Mouse (Mus musculus) E14TG2a.4 (cell line): ENCODE data around the gene Bmt2.

ENCODE experiments used
- H3K27me3 ChIP-seq: 2 replicates; pipeline ENCODE4 v1.6.1; 2014; ENCODE audit warnings: low read length, control low read depth; ENCODE audit not compliant: insufficient read depth
- H3K36me3 ChIP-seq: 2 replicates; pipeline ENCODE4 v1.6.1; 2014; ENCODE audit warnings: low read length, control low read depth; ENCODE audit not compliant: insufficient read depth
- H3K4me1 ChIP-seq: replicated peaks from 2 replicates; pipeline ENCODE4 v1.6.1; 2014; ENCODE audit warnings: low read depth, low read length, control low read depth
- H3K4me3 ChIP-seq: replicated peaks from 2 replicates; pipeline ENCODE4 v1.5.1; 2014; ENCODE audit warnings: mild to moderate bottlenecking, low read length
- H3K9me3 ChIP-seq: 2 replicates; pipeline ENCODE4 v1.6.1; 2014; ENCODE audit warnings: low read length, control low read depth
- CTCF ChIP-seq: conservative IDR thresholded peaks from 2 replicates; pipeline ENCODE4 v1.5.1; 2014; ENCODE audit warnings: low read length
- NANOG ChIP-seq: IDR thresholded peaks from 2 replicates; pipeline ENCODE4 v1.6.1; 2014; ENCODE audit warnings: borderline replicate concordance, low read length, mixed read lengths
- POU5F1 ChIP-seq: IDR thresholded peaks from 2 replicates; pipeline ENCODE4 v1.6.1; 2014; ENCODE audit warnings: low read length, borderline replicate concordance

The Bmt2 gene

GRCm38 (mm10) chr6:13678349-13678748 is 583 bp upstream of the Bmt2 start:
- H3K27me3 ChIP-seq: no peaks in the 10 kb centered on the region

GRCm38 (mm10) chr6:13677141-13677761 is 515 bp downstream of the Bmt2 start:
- TF ChIP-seq POU5F1 (no peak), CTCF (no peak), NANOG (no peak)
- Histone ChIP-seq H3K4me3 (peak overlapping the region; percentile 93), H3K27me3 (no peaks in the 10 kb centered on the region), H3K4me1 (peaks cover 7% of the 10 kb centered on the region; the same call in 1 of the 2 replicates), H3K9me3 (peaks cover 15% of the 10 kb centered on the region; the same call in 1 of the 2 replicates), H3K36me3 (no peaks in the 10 kb centered on the region)

More at GRCm38 (mm10) chr6:13678349-13678748, 583 bp upstream of the Bmt2 start:
- peaks cover 7% of the 10 kb centered on the region; the same call in 1 of the 2 replicates for H3K4me1 ChIP-seq
- TF ChIP-seq CTCF: no peak
- no peak for TF ChIP-seq POU5F1
- no peak for TF ChIP-seq NANOG
- peak overlapping the region; percentile 93 for H3K4me3 ChIP-seq
- no peaks in the 10 kb centered on the region for H3K36me3 ChIP-seq
- peaks cover 15% of the 10 kb centered on the region; the same call in 1 of the 2 replicates for H3K9me3 ChIP-seq

- H3K4me1 ChIP-seq: peaks cover 7% of the 10 kb centered on the region; the same call in 1 of the 2 replicates
- H3K27me3 ChIP-seq: no peaks in the 10 kb centered on the region
- peak overlapping the region; percentile 93; the same call in 1 of the 2 replicates for H3K4me3 ChIP-seq
- TF ChIP-seq CTCF (no peak), POU5F1 (no peak), NANOG (no peak)
- H3K9me3 ChIP-seq: peaks cover 15% of the 10 kb centered on the region; the same call in 1 of the 2 replicates
- no peaks in the 10 kb centered on the region for H3K36me3 ChIP-seq
These were observed 1.6 kb downstream of the Bmt2 start for GRCm38 (mm10) chr6:13676196-13676595.

- Histone ChIP-seq H3K4me1 (peaks cover 7% of the 10 kb centered on the region; the same call in 1 of the 2 replicates), H3K4me3 (no peak overlapping the region), H3K27me3 (no peaks in the 10 kb centered on the region), H3K9me3 (peaks cover 15% of the 10 kb centered on the region; the same call in 1 of the 2 replicates), H3K36me3 (no peaks in the 10 kb centered on the region)
- no peak for TF ChIP-seq POU5F1
- no peak for TF ChIP-seq NANOG
These were observed 3.0 kb downstream of the Bmt2 start for GRCm38 (mm10) chr6:13674600-13675305.

GRCm38 (mm10) chr6:13665646-13666045 is 12.1 kb downstream of the Bmt2 start:
- Histone ChIP-seq H3K27me3 (no peaks in the 10 kb centered on the region), H3K9me3 (no peaks in the 10 kb centered on the region), H3K36me3 (peaks cover 10% of the 10 kb centered on the region), H3K4me3 (no peak overlapping the region), H3K4me1 (no peaks in the 10 kb centered on the region)
- no peak for TF ChIP-seq CTCF
- no peak for TF ChIP-seq POU5F1
- TF ChIP-seq NANOG: no peak

- Histone ChIP-seq H3K36me3 (peaks cover 10% of the 10 kb centered on the region), H3K4me1 (peaks cover 3% of the 10 kb centered on the region; the same call in 1 of the 2 replicates), H3K9me3 (peaks cover 5% of the 10 kb centered on the region; the same call in 1 of the 2 replicates), H3K4me3 (no peak overlapping the region), H3K27me3 (no peaks in the 10 kb centered on the region)
- TF ChIP-seq NANOG: no peak
- TF ChIP-seq CTCF: no peak
- TF ChIP-seq POU5F1: no peak
These were observed 19.8 kb downstream of the Bmt2 start for GRCm38 (mm10) chr6:13658016-13658415.

- Histone ChIP-seq H3K4me3 (no peak overlapping the region), H3K4me1 (peaks cover 3% of the 10 kb centered on the region; the same call in 1 of the 2 replicates), H3K9me3 (peaks cover 32% of the 10 kb centered on the region), H3K36me3 (peaks cover 18% of the 10 kb centered on the region), H3K27me3 (no peaks in the 10 kb centered on the region)
- TF ChIP-seq POU5F1 (no peak), NANOG (no peak), CTCF (no peak)
These were observed 23.7 kb downstream of the Bmt2 start for GRCm38 (mm10) chr6:13654081-13654480.

GRCm38 (mm10) chr6:13652284-13652683 is 25.5 kb downstream of the Bmt2 start:
- Histone ChIP-seq H3K4me1 (no peaks in the 10 kb centered on the region), H3K27me3 (no peaks in the 10 kb centered on the region), H3K4me3 (no peak overlapping the region), H3K36me3 (peaks cover 31% of the 10 kb centered on the region), H3K9me3 (peaks cover 47% of the 10 kb centered on the region)
- TF ChIP-seq POU5F1: no peak
- TF ChIP-seq CTCF: no peak
- no peak for TF ChIP-seq NANOG
